Mouse (Mus musculus) layer of hippocampus, postnatal 10 days (tissue): ENCODE data around the gene Atf4. TPM values are rescaled to one million over a fixed set of nuclear protein-coding genes. Genes with fewer than 3 reads are reported as not detected.

ENCODE experiments used
- DNase-seq, 2 experiments: peaks; one replicate each; pipeline ENCODE4 v3.0.0; 2021; ENCODE audit warnings: low spot score in 2 of 2
- total RNA-seq, 2 experiments: library from RNA; stranded (reverse); gene quantifications; 2 replicates each; pipeline ENCODE4 v1.2.3; 2021

Gene Atf4
- total RNA-seq, 2 experiments from 2014 or later, result 102 to 108 TPM

DNA sequence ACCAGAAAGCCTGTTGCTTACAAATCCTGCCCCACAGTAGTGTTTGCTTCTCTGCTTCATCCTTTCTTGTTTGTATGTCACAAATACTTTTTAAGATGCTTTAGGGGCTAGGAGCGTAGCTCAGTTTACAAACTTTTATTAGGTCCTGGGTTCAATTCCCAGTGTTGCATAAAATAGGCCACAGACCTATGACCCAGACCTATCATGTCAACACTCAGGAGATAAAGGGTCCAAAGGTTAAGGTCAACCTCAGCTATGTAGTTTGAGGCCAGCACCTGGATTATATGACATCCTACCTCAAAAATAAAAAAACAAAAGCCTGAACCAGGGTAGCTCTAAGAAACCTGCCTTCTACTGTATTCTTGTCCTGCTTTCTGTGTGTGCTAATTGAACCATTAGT, 6.4 kb upstream of the Atf4 start:
- no peak for DNase-seq

DNA sequence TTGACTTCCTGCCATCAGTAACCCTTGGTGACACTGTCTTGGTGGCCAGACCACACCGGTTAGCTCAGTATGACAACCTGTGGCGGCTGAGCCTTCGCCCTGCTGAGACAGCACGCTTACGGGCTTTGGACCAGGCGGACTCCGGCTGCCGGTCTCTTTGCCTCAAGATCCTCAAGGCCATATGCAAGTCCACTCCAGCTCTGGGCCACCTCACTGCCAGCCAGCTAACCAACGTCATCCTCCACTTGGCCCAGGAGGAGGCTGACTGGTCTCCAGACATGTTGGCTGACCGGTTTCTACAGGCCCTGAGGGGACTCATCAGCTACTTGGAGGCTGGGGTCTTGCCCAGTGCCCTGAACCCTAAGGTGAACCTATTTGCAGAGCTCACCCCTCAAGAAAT, 5.3 kb upstream of the Atf4 start:
- no peak for DNase-seq

DNA sequence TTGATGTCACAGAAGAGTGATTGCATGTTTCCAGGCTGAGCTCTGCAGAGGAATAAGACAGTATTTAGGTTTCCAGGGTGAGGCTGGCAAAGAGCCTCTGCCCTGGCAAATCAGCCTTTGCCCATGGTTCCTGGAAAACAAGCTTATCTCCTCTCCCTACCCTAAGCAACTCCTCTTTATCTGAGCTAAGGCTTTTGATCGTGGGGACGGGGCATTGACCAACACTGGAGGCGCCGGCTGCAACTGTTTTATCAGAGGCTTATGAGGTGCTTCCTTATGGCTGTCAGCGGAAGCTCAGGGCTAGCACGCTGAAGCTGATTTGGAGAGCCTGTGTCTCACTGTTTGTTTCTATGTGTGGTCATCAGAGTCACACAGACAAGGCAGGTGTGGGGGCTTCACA, 4.4 kb upstream of the Atf4 start:
- no peak for DNase-seq

DNA sequence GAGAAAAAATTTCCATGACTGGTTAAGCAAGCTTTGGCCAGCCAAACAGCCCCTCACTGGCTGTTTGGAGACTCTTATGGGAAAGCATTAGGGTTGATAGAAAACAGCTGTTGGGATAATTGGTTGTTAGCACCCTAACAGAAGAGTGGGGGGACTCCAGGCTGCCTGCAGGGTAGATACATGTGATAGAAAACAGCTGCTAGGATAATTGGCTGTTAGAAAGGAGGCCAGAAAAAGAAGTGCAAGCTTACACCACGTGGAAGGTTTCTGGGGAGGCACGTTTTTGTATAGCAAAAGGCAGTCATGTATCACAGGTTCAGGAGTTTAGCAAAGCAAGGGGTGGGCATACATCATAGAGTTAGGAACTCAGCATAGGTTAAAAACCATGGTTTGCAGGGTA, 1.5 kb upstream of the Atf4 start:
- no peak for DNase-seq

DNA sequence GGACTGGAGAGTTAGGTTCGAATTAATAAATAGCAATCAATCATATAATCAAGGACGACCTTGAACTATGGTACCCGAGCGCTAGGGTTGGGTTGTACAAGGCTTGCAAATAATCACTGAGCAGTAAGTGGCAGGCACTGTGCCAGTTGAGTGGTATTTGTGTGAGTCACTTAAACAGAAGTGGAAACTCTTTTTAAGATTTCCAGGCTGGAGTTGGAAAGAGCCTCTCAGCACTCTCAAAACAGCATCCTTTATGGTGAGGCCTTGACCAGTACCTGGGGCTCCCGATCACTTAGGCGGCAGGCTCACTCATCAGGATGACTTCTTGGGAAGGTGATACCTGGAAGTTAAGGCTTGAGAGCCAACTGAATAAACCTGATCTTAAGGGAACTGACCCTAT, 777 bp upstream of the Atf4 start:
- no peak for DNase-seq

DNA sequence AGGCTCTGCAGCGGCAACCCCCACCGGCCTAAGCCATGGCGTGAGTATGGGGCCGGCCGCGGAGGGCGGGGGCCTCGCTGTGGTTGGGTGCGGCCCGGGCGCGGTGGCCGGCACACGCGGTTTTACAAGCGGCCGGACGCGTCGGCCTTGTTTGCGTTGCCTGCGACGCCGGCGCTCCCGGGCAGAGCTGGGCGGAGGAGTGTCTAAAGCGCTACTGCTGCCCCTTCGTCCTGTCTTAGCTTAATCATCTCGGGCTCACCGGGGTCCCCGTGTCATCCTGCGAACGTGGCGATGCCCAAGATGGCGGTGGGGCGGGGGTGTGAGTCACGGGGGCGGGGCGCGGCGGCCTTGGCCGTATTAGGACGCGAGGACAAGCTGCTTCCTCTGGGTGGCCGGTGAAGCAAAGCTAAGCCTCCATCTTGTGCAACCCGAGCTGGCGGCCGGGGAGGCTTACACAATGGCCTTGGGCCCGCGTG, 700 bp downstream of the Atf4 start:
- DNase-seq, result peak; percentile 68 to 75

DNA sequence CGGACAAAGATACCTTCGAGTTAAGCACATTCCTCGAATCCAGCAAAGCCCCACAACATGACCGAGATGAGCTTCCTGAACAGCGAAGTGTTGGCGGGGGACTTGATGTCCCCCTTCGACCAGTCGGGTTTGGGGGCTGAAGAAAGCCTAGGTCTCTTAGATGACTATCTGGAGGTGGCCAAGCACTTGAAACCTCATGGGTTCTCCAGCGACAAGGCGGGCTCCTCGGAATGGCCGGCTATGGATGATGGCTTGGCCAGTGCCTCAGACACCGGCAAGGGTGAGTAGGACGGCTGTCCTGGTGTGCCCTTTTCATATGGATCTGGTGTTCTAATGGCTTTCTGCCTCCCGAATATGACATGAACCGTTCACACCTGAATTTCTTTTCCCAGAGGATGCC, 1.3 kb downstream of the Atf4 start:
- no peak for DNase-seq

DNA sequence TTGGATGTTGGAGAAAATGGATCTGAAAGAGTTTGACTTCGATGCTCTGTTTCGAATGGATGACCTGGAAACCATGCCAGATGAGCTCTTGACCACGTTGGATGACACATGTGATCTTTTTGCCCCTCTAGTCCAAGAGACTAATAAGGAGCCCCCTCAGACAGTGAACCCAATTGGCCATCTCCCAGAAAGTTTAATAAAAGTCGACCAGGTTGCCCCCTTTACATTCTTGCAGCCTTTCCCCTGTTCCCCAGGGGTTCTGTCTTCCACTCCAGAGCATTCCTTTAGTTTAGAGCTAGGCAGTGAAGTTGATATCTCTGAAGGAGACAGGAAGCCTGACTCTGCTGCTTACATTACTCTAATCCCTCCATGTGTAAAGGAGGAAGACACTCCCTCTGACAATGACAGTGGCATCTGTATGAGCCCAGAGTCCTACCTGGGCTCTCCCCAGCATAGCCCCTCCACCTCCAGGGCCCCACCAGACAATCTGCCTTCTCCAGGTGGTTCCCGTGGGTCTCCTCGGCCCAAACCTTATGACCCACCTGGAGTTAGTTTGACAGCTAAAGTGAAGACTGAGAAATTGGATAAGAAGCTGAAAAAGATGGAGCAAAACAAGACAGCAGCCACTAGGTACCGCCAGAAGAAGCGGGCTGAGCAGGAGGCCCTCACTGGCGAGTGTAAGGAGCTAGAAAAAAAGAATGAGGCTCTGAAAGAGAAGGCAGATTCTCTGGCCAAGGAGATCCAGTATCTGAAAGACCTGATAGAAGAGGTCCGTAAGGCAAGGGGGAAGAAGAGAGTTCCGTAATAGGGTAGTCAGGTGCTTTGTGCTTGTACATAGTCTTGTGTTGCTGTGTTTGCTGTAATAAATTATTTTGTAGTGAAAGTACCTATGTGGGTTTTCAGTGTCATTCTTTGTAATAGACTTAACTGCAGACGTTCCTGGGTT, 1.9 kb downstream of the Atf4 start:
- DNase-seq, result no peak

DNA sequence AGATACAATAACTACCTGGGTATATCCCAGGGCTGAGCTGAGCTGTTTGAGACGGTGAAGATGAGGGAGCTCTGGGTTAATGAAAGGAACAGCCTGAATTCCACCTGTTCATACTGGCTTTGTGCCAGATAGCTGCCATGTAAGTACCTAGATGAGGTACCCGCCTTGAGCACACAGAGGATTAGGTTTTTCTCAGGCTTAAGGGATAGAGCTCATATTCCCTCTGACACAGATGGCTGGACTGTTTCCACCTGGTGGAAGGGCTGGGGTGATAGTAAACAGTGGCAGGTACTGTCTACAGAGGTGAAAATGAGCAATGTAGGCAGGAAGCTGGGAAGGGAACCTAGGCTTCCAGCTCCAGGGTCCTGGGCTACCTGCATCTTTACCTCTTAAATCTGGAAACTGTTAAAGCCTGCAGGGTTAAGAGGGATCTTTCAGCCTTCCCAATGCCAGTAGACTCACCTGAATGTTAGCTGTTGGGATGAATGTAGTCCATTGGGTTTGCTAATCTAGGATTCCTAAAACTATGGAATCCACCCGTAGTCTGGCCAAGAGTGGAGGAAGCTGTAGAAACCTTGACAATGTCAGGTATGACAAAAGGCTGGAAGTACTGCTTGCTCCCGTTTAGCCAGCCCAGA, 2.7 kb downstream of the Atf4 start:
- peak in 1 of 2 experiments; percentile 36 for DNase-seq

DNA sequence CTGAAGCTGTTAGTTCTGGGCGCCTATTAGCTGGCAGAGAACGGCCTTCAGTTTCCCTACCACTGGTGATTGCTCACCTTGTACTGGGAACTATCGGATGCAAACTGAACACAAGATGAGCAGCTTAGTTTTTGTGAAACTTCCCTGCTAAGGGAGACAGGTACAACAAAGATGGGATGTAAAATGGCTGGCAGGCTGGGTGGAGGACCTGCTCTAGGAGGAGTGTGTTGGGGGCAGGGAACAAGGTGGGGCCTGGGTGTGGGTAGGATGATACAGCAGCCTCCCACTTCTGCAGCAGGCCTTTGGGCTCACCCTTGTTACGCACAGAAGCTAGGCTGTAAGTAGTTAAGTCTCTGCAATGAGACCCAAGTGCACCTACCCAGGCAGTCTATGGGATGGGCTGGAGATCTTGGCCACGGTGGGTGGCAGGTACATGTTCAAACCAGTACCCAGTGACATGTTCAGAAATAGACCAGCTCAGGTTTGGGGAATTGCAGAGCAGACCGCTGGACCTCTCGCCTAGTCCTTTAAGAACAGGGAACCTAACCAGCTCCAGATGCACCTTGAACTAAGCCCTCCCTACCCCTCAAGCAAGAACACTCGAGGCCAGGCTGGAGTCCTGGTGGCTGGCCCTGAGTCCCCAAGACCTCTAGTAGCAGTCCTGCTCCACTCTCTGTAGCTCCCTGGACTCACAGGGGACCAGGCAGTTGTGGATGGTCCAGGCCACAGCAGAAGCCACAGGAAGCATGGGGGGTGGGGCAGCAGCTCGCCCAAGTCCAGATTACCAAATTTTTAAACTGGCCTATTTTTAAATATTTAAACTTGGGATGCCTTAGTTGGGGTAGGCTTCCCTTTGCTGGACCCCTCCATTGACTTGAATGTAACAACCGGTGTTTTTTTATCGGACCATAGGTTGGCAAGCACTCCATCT, 3.5 kb downstream of the Atf4 start:
- no peak for DNase-seq

DNA sequence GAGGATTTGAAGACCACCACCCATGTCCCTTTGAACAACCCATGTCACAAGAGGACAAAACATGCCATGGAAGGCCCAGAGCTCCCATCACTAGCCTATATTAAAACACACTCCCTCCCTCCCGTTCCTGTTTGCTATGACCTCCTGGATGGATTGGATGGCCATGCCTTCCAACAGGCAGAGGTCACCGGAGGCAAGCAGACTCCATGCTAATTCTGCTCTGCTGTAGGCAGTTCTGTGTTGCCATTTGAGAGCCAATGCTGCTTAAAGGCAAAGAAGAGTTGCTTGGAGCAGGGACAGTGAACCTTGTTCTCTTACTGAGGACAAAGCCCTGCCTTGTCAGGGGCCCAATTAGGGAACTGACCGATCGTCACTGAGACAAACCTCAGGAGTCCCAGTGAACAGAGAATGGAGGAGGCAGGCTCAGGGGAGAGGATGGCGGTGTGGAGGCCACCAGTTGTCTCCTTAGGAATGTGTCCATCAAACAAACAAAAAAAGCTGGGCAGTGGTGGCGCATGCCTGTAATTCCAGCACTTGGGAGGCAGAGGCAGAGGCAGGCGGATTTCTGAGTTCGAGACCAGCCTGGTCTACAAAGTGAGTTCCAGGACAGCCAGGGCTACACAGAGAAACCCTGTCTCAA, 4.5 kb downstream of the Atf4 start:
- no peak for DNase-seq

DNA sequence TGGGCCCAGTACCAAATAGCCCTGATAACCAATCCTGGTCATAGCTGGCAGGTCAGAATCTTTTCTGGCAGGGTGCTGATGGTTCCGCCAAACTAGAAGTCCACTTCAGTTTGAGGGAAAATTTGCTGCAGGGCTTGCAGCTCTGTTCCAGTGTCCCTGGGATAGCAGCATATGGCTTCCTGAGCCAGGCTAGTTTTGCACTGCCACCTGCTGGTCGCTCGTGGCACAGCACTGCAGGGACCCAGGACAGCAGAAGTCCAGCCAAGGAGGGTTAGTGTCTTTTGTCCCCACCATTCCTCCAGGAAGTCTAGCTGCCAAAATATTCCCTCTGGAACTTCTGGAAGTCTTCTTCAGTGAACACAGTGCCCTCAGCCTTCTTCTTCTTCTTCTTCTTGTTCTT, 5.7 kb downstream of the Atf4 start:
- peak; percentile 89 to 91 for DNase-seq

DNA sequence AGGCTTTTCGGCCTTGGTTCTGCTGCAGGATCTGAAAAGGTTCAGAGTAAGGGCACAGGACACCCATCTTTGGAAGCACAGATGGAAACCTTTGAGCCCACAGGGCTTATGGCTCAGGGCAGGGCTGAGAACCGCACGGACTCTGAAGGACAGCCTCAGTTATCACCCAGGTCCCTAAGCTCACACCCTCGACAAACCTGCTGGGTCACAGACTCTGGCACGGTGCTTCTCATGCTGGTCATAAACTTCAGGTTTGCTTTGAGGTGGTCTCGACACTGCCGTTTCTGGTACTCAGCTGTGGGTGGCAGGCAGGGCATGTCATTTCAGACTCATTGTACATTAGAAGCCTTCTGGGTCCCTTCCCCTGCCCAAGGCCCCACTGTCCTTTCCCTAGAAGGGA, 6.1 kb downstream of the Atf4 start:
- no peak for DNase-seq

DNA sequence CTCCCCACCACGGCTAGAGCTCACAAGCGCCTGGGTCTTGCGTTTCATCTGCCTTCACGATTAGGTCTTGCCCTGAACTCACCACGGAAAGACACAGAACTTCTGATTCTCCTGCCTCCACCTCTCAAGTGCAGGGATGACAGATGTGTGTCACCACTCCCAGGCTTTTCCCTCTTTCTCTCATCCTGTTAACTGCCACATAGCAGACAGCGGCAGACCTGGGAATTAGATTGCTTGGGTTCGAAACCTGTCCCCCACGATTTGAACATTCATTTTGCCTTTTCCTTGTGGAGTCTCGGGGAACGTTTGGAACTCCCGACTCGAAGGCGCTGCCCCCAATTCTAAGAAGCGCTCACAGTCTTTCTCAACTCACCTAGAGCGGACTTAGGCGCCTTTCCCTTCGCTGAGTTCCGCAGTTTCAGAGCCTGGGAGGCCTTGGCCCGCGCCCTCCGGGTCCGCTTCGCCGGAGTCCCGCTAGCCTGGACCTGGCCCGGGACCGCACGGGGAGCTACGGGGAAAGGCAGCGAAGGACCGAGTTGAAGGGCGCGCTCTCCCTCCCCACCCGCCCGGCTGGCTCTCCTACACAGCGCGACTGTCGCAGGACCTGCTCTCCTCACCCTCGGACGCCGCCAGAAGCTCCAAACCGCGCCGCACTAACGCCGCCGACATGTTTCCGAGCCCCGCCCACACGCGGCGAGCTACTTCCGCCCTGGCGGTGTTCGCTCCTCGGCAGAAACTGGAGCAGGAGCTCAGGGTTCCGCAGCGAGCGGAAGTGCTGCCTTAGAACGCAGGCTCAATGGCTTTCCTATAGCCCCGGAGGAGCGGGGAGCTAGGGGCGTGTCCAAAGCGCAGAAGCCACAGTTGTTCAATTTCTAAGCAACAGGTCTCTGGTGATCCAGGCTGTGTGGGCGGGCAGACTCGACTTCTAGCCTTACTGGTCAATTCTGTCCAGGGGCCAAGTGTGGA, 8.9 kb downstream of the Atf4 start, which contains the start of gene Rps19bp1:
TSS of gene Rps19bp1 (minus strand) at position 706 of the 966 bp plus-strand sequence.
- peak; percentile 86 to 90 for DNase-seq

DNA sequence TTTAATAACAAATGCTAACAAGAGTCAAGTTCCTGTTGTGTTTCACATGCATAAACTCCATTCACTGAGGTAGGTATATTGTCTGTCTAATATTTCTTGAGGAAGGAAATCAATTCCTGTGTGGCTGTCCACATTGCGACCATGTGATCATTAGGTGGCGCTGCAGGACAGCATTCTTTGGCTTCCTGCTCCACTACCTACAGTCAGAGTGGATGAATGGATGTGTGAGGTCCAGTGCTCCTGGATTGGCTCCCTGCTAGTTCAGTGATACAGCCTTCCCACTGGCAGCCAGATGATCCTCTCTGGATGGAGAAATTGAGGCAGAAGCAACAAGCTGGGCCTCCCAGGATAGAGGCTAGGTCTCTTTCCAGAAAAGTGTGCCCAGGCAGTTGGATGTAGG, 11.3 kb downstream of the Atf4 start:
- DNase-seq, result peak; percentile 86 to 87

DNA sequence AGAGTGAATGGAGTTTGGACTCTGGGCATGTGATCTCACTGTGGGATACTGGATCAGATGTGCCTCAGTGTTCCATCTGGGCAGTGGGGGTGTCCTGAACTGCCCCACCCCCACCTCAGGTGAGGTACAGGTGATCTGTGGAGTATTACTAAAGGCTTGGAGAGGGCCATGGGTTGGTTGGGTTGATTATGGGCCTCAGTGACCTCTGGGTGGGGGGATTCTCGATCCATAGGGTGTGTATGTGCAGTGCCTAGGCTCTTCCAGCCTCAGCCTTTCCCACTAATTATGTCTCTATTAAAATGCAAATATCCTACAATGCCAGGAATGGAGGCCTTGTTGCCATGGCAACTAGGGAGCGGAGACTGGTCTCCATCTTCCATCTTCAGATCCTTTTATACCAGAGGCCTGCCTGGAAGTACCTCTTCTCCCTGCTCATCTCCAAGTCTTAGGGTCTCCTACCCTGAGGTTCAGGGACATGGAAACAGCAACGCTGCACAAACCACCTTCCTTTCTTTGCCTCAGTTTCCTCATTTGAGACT, 16.9 kb downstream of the Atf4 start:
- no peak for DNase-seq

DNA sequence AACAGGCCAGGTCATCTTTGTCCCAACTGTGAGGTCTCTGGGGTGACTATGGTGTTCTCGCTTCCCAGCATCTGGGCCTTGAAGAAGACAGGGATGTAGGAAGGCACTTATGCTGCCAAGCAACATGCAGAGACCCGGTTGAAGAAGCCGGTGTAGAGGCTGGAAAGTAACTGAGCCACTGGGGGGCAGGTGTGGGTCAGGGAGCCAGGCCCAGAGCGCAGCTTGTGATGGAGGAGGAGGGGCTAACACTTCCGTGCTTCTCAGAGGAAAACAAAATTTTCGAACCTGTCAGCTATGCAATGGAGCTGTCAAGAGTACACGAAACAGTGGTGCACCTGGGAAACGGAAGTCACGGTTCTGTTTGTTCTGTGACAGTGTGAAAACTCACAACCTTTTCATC, 22.1 kb downstream of the Atf4 start:
- DNase-seq, result no peak

DNA sequence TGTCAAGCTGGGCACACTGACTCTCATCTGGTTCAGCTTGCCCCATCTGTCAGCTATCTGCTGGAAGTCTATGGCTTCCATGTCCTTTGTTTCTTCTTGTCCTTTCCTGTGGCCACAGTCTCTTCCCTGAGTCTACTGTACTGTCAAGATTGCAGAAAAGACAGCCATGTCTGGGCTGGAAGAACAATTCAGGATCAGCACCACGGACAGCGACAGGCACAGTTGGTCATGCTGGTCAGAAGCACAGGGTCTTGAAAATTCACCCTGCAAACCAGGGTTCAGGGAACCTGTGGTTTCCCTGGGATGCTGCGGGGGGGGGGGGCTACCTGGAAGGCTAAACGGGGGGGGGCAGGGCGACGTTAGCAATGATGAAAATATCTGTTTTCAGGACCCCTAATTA, 22.6 kb downstream of the Atf4 start:
- peak; percentile 53 to 62 for DNase-seq

DNA sequence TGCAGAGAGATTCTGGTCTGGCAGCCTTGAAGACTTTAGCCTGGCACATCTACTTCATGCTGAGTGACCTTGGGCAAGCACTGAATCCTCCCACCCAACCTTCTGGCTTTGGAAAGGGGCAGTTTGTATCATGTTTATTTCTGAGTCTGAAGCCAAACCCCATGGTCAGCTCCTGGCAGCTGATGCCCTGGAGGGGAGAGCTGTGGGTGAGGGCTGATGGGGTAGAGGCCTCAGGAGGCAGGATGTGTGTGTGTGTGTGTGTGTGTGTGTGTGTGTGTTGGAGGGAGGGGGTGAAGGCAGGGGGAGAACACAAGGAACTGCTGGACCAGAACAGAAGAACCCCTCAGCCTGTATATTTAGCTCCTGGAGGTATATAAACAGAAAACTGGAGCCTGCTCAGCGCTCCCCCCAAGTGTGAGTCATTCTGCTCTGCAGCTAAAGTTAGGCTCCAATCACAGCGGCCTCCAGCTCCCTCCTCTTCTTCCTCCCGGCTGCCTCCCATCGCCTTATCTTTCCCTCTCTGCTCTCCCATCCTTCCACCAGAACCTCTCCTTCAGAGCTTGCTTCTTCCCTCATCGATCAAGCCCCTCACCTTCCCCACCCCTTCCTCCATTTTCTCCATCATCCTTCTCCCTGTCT, 23.3 kb downstream of the Atf4 start:
- DNase-seq, result no peak
